Comparison of ENCODE assay signal across 8 mouse cellular contexts in genomic region chr8:105965266-105965904, GRCm38 (mm10). TPM values are rescaled to one million over a fixed set of nuclear protein-coding genes. Genes with fewer than 3 reads are reported as not detected.
A peak's percentile ranks its signal among the peaks of the same experiment; 100 is the strongest.
DNase-seq lines count a peak whose midpoint lies in the region; ATAC-seq and TF ChIP-seq lines count a peak whose summit lies in the region.

No protein-coding gene starts in this region.

- TF ChIP-seq POLR2A in cerebellum, adult 2 months (IDR thresholded peaks at IDR 0.05; ENCODE audit: borderline replicate concordance, insufficient read depth, low read length), result no peak
- no peak for TF ChIP-seq POLR2A in brain, embryonic 14.5 days (IDR thresholded peaks at IDR 0.05; ENCODE audit: borderline replicate concordance, extremely low read depth, insufficient read depth, insufficient read length, poor library complexity, severe bottlenecking)

- peak; percentile 81 for ATAC-seq in inflammation-experienced regulatory T-cells, adult 6 months
- 0 out of 2 replicates have a peak, but pooled peaks have one; percentile 18 for ATAC-seq in neutrophil, adult 5-6 weeks (ENCODE audit: extremely low read depth, insufficient number of reproducible peaks, low FRiP score, poor library complexity, severe bottlenecking)

- peaks cover 3% of the 10 kb centered on the region for H3K4me1 ChIP-seq in cerebellum, adult 2 months (ENCODE audit: control insufficient read depth, insufficient read depth, low read length)

- no peak for DNase-seq in cerebellum, adult 2 months
- no peak for DNase-seq in cerebellum, adult 18-20 months
- peak; percentile 32 for DNase-seq in brain, embryonic 14.5 days (ENCODE audit: low read depth)
- DNase-seq in gastrocnemius, postnatal 10 days, result peak; percentile 68
- peak; percentile 58 to 63 for DNase-seq in lung, adult 18-20 months
- peak; percentile 67 to 73 for DNase-seq in urinary bladder, postnatal 4 days (ENCODE audit: low spot score in 2 of 2)

- no peak for TF ChIP-seq CTCF in cerebellum, adult 2 months (IDR thresholded peaks at IDR 0.05; ENCODE audit: borderline replicate concordance, insufficient read depth, low read depth, low read length)
- TF ChIP-seq CTCF in brain, embryonic 14.5 days (IDR thresholded peaks at IDR 0.05; ENCODE audit: borderline replicate concordance, extremely low read depth, insufficient read depth, insufficient read length), result no peak

- WGBS in cerebellum, adult 2 months, result 6% methylated on average over 40 of the region's 40 CpGs

- H3K4me3 ChIP-seq in cerebellum, adult 2 months (replicated peaks; ENCODE audit: insufficient read depth, low read depth, low read length), result peak overlapping the region; percentile 33

- peaks cover 4% of the 10 kb centered on the region; the same call in 1 of the 2 replicates for H3K27me3 ChIP-seq in cerebellum, adult 2 months (ENCODE audit: control insufficient read depth, insufficient read depth, low read length)

- H3K27ac ChIP-seq in cerebellum, adult 2 months (ENCODE audit: insufficient read depth, low read length), result no peak overlapping the region

RNA-seq across cellular contexts. Expression of gene Slc12a4, which starts 0.5 kb away (rescaled TPM):
- polyA plus RNA-seq in cerebellum, adult 2 months (2012; rRNA removed), result 34.9 and 36.1 TPM in 2 replicates
- 15.2 and 17.0 TPM in 2 replicates for polyA plus RNA-seq in brain, embryonic 14.5 days (2012; rRNA removed)
- total RNA-seq in gastrocnemius, postnatal 10 days (2021), result 10 to 100 TPM; 18.7 to 26.6 TPM
- 1 to 10 TPM; 5.4 to 8.8 (median 6.4) TPM for polyA plus RNA-seq in inflammation-experienced regulatory T-cells, adult 6 months (2017; shearing (Covaris generic))
- total RNA-seq in neutrophil, adult 5-6 weeks (2017), result 2.7 and 4.8 TPM in 2 replicates

RNA-seq across cellular contexts. Expression of gene Dpep3, which starts 13.8 kb away (rescaled TPM):
- not detected in 2 replicates for polyA plus RNA-seq in cerebellum, adult 2 months (2012; rRNA removed)
- not detected in 2 replicates for polyA plus RNA-seq in brain, embryonic 14.5 days (2012; rRNA removed)
- total RNA-seq in gastrocnemius, postnatal 10 days (2021), result not detected
- polyA plus RNA-seq in inflammation-experienced regulatory T-cells, adult 6 months (2017; shearing (Covaris generic)), result not detected
- total RNA-seq in neutrophil, adult 5-6 weeks (2017), result not detected in 2 replicates

RNA-seq across cellular contexts. Expression of gene Lcat, which starts 22.2 kb away (rescaled TPM):
- polyA plus RNA-seq in cerebellum, adult 2 months (2012; rRNA removed), result 106 and 110 TPM in 2 replicates
- 2.0 and 2.3 TPM in 2 replicates for polyA plus RNA-seq in brain, embryonic 14.5 days (2012; rRNA removed)
- total RNA-seq in gastrocnemius, postnatal 10 days (2021), result 1 to 10 TPM in 1 of 2 experiments, under 1 TPM in 1; 0.23 to 1.2 TPM
- polyA plus RNA-seq in inflammation-experienced regulatory T-cells, adult 6 months (2017; shearing (Covaris generic)), result under 1 TPM; 0.44 to 0.67 (median 0.45) TPM
- total RNA-seq in neutrophil, adult 5-6 weeks (2017), result not detected in 2 replicates

RNA-seq across cellular contexts. Expression of gene Dus2, which starts 25.8 kb away (rescaled TPM):
- 34.1 and 35.7 TPM in 2 replicates for polyA plus RNA-seq in cerebellum, adult 2 months (2012; rRNA removed)
- 22.9 and 24.4 TPM in 2 replicates for polyA plus RNA-seq in brain, embryonic 14.5 days (2012; rRNA removed)
- total RNA-seq in gastrocnemius, postnatal 10 days (2021), result 10 to 100 TPM in 1 of 2 experiments, 1 to 10 TPM in 1; 9.6 to 11.1 TPM
- 10 to 100 TPM; 29.0 to 36.7 (median 32.2) TPM for polyA plus RNA-seq in inflammation-experienced regulatory T-cells, adult 6 months (2017; shearing (Covaris generic))
- 19.4 and 19.6 TPM in 2 replicates for total RNA-seq in neutrophil, adult 5-6 weeks (2017)

RNA-seq across cellular contexts. Expression of gene Psmb10, which starts 27.1 kb away (rescaled TPM):
- 84.3 and 89.4 TPM in 2 replicates for polyA plus RNA-seq in cerebellum, adult 2 months (2012; rRNA removed)
- polyA plus RNA-seq in brain, embryonic 14.5 days (2012; rRNA removed), result 51.6 and 64.8 TPM in 2 replicates
- 10 to 100 TPM; 22.9 to 26.3 TPM for total RNA-seq in gastrocnemius, postnatal 10 days (2021)
- polyA plus RNA-seq in inflammation-experienced regulatory T-cells, adult 6 months (2017; shearing (Covaris generic)), result 100 to 1,000 TPM; 368 to 388 (median 373) TPM
- total RNA-seq in neutrophil, adult 5-6 weeks (2017), result 56.2 and 67.8 TPM in 2 replicates

Comparison
In these comparisons a context has a peak if more than half of its experiments do, and no peak if none do; other contexts are left out.
1. DNase-seq: peak in brain, embryonic 14.5 days (single experiment), gastrocnemius, postnatal 10 days (single experiment), lung, adult 18-20 months (2 of 2) and urinary bladder, postnatal 4 days (2 of 2); none in cerebellum, adult 2 months (0 of 2) and cerebellum, adult 18-20 months (0 of 2).
2. RNA of gene Lcat, which starts 22.2 kb away (polyA plus RNA-seq): 106 to 110 TPM in cerebellum, adult 2 months; 2.0 to 2.3 TPM in brain, embryonic 14.5 days and 0.44 to 0.67 TPM in inflammation-experienced regulatory T-cells, adult 6 months; every median in the first group is over 10 times any median in the second.